Mouse (Mus musculus): ENCODE data around the gene Fam216a. TPM values are rescaled to one million over a fixed set of nuclear protein-coding genes. Genes with fewer than 3 reads are reported as not detected.

Gene Fam216a
- polyA plus RNA-seq, 1 experiment from 2014 or later = 61.2 TPM

GRCm38 (mm10) chr5:122405537-122405936 is 33.4 kb upstream of the Fam216a start:
- no peak overlapping the region for H3K9ac ChIP-seq (ENCODE audit: low read length)
- H3K9me3 ChIP-seq (ENCODE audit: control insufficient read depth, low read length) = peaks cover 3% of the 10 kb centered on the region; the same call in 1 of the 2 replicates
- ATAC-seq (replicated peaks; ENCODE audit: low FRiP score, low TSS enrichment, low read depth) = no peak
- DNase-seq (ENCODE audit: low spot score) = no peak
- no peaks in the 10 kb centered on the region for H3K4me1 ChIP-seq (replicated peaks; ENCODE audit: control insufficient read depth, insufficient read depth, low read length)
- no peak overlapping the region for H3K4me2 ChIP-seq (ENCODE audit: low read length)
- H3K27me3 ChIP-seq (replicated peaks; ENCODE audit: control insufficient read depth, insufficient read depth, low read length) = no peaks in the 10 kb centered on the region
- H3K4me3 ChIP-seq (ENCODE audit: low read depth, low read length) = no peak overlapping the region
- peaks cover 64% of the 10 kb centered on the region for H3K36me3 ChIP-seq (ENCODE audit: control insufficient read depth, insufficient read depth, low read length)
- no peak overlapping the region for H3K27ac ChIP-seq (ENCODE audit: low read depth)
- 93% methylated on average over 10 of the region's 10 CpGs for WGBS

- Histone ChIP-seq H3K4me3 (ENCODE audit: low read depth, low read length) (no peak overlapping the region), H3K4me1 (replicated peaks; ENCODE audit: control insufficient read depth, insufficient read depth, low read length) (no peaks in the 10 kb centered on the region), H3K4me2 (ENCODE audit: low read length) (no peak overlapping the region), H3K36me3 (ENCODE audit: control insufficient read depth, insufficient read depth, low read length) (peaks cover 84% of the 10 kb centered on the region), H3K9me3 (ENCODE audit: control insufficient read depth, low read length) (peaks cover 3% of the 10 kb centered on the region; the same call in 1 of the 2 replicates), H3K27ac (ENCODE audit: low read depth) (no peak overlapping the region), H3K27me3 (replicated peaks; ENCODE audit: control insufficient read depth, insufficient read depth, low read length) (no peaks in the 10 kb centered on the region), H3K9ac (ENCODE audit: low read length) (no peak overlapping the region)
- 95% methylated on average over 12 of the region's 12 CpGs for WGBS
- DNase-seq (ENCODE audit: low spot score) = no peak
- ATAC-seq (replicated peaks; ENCODE audit: low FRiP score, low TSS enrichment, low read depth) = no peak
Observed at GRCm38 (mm10) chr5:122403362-122403761, 31.2 kb upstream of the Fam216a start.

GRCm38 (mm10) chr5:122402772-122403171 is 30.6 kb upstream of the Fam216a start:
- no peak for ATAC-seq (replicated peaks; ENCODE audit: low FRiP score, low TSS enrichment, low read depth)

GRCm38 (mm10) chr5:122402160-122402559 is 30.0 kb upstream of the Fam216a start:
- WGBS = 62% methylated on average over 13 of the region's 13 CpGs
- H3K27ac ChIP-seq (ENCODE audit: low read depth) = no peak overlapping the region

More at GRCm38 (mm10) chr5:122402772-122403171, 30.6 kb upstream of the Fam216a start:
- H3K36me3 ChIP-seq (ENCODE audit: control insufficient read depth, insufficient read depth, low read length) = peaks cover 88% of the 10 kb centered on the region
- no peak overlapping the region for H3K9ac ChIP-seq (ENCODE audit: low read length)
- no peaks in the 10 kb centered on the region for H3K4me1 ChIP-seq (replicated peaks; ENCODE audit: control insufficient read depth, insufficient read depth, low read length)
- H3K4me3 ChIP-seq (ENCODE audit: low read depth, low read length) = no peak overlapping the region
- peaks cover 3% of the 10 kb centered on the region; the same call in 1 of the 2 replicates for H3K9me3 ChIP-seq (ENCODE audit: control insufficient read depth, low read length)
- no peak overlapping the region for H3K4me2 ChIP-seq (ENCODE audit: low read length)
- no peak for DNase-seq (ENCODE audit: low spot score)
- WGBS = 88% methylated on average over 5 of the region's 5 CpGs
- H3K27me3 ChIP-seq (replicated peaks; ENCODE audit: control insufficient read depth, insufficient read depth, low read length) = no peaks in the 10 kb centered on the region
- H3K27ac ChIP-seq (ENCODE audit: low read depth) = no peak overlapping the region

GRCm38 (mm10) chr5:122401303-122401640 is 29.1 kb upstream of the Fam216a start:
- no peaks in the 10 kb centered on the region for H3K9me3 ChIP-seq (ENCODE audit: control insufficient read depth, low read length)
- ATAC-seq (replicated peaks; ENCODE audit: low FRiP score, low TSS enrichment, low read depth) = no peak; the same call in 1 of the 2 replicates
- no peaks in the 10 kb centered on the region for H3K4me1 ChIP-seq (replicated peaks; ENCODE audit: control insufficient read depth, insufficient read depth, low read length)
- no peak overlapping the region for H3K4me3 ChIP-seq (ENCODE audit: low read depth, low read length)
- DNase-seq (ENCODE audit: low spot score) = peak; percentile 86
- WGBS = 27% methylated on average over 8 of the region's 8 CpGs
- H3K9ac ChIP-seq (ENCODE audit: low read length) = no peak overlapping the region
- H3K27me3 ChIP-seq (replicated peaks; ENCODE audit: control insufficient read depth, insufficient read depth, low read length) = no peaks in the 10 kb centered on the region
- no peak overlapping the region for H3K27ac ChIP-seq (ENCODE audit: low read depth)
- H3K36me3 ChIP-seq (ENCODE audit: control insufficient read depth, insufficient read depth, low read length) = peaks cover 85% of the 10 kb centered on the region
- H3K4me2 ChIP-seq (ENCODE audit: low read length) = no peak overlapping the region

More at GRCm38 (mm10) chr5:122402160-122402559, 30.0 kb upstream of the Fam216a start:
- ATAC-seq (replicated peaks; ENCODE audit: low FRiP score, low TSS enrichment, low read depth) (no peak), DNase-seq (ENCODE audit: low spot score) (no peak)
- Histone ChIP-seq H3K4me1 (replicated peaks; ENCODE audit: control insufficient read depth, insufficient read depth, low read length) (no peaks in the 10 kb centered on the region), H3K27me3 (replicated peaks; ENCODE audit: control insufficient read depth, insufficient read depth, low read length) (no peaks in the 10 kb centered on the region), H3K9me3 (ENCODE audit: control insufficient read depth, low read length) (peaks cover 3% of the 10 kb centered on the region; the same call in 1 of the 2 replicates), H3K9ac (ENCODE audit: low read length) (no peak overlapping the region), H3K4me2 (ENCODE audit: low read length) (no peak overlapping the region), H3K4me3 (ENCODE audit: low read depth, low read length) (no peak overlapping the region), H3K36me3 (ENCODE audit: control insufficient read depth, insufficient read depth, low read length) (peaks cover 90% of the 10 kb centered on the region)

GRCm38 (mm10) chr5:122400628-122401302 is 28.6 kb upstream of the Fam216a start:
- Histone ChIP-seq H3K9me3 (ENCODE audit: control insufficient read depth, low read length) (no peaks in the 10 kb centered on the region), H3K4me1 (replicated peaks; ENCODE audit: control insufficient read depth, insufficient read depth, low read length) (no peaks in the 10 kb centered on the region), H3K4me2 (ENCODE audit: low read length) (no peak overlapping the region), H3K36me3 (ENCODE audit: control insufficient read depth, insufficient read depth, low read length) (peaks cover 80% of the 10 kb centered on the region), H3K9ac (ENCODE audit: low read length) (no peak overlapping the region), H3K27me3 (replicated peaks; ENCODE audit: control insufficient read depth, insufficient read depth, low read length) (no peaks in the 10 kb centered on the region), H3K27ac (ENCODE audit: low read depth) (no peak overlapping the region), H3K4me3 (ENCODE audit: low read depth, low read length) (no peak overlapping the region)
- WGBS = 64% methylated on average over 18 of the region's 18 CpGs
- ATAC-seq (replicated peaks; ENCODE audit: low FRiP score, low TSS enrichment, low read depth) = no peak; the same call in 1 of the 2 replicates
- no peak for DNase-seq (ENCODE audit: low spot score)

GRCm38 (mm10) chr5:122399871-122400270 is 27.7 kb upstream of the Fam216a start:
- 78% methylated on average over 8 of the region's 8 CpGs for WGBS
- H3K9ac ChIP-seq (ENCODE audit: low read length) = no peak overlapping the region
- H3K27me3 ChIP-seq (replicated peaks; ENCODE audit: control insufficient read depth, insufficient read depth, low read length) = no peaks in the 10 kb centered on the region
- H3K4me1 ChIP-seq (replicated peaks; ENCODE audit: control insufficient read depth, insufficient read depth, low read length) = no peaks in the 10 kb centered on the region
- H3K9me3 ChIP-seq (ENCODE audit: control insufficient read depth, low read length) = no peaks in the 10 kb centered on the region
- ATAC-seq (replicated peaks; ENCODE audit: low FRiP score, low TSS enrichment, low read depth) = no peak
- H3K4me2 ChIP-seq (ENCODE audit: low read length) = no peak overlapping the region
- no peak overlapping the region for H3K27ac ChIP-seq (ENCODE audit: low read depth)
- H3K4me3 ChIP-seq (ENCODE audit: low read depth, low read length) = no peak overlapping the region
- DNase-seq (ENCODE audit: low spot score) = no peak
- H3K36me3 ChIP-seq (ENCODE audit: control insufficient read depth, insufficient read depth, low read length) = peaks cover 71% of the 10 kb centered on the region

- ATAC-seq (replicated peaks; ENCODE audit: low FRiP score, low TSS enrichment, low read depth) (no peak), DNase-seq (ENCODE audit: low spot score) (no peak)
- Histone ChIP-seq H3K27ac (ENCODE audit: low read depth) (no peak overlapping the region), H3K4me3 (ENCODE audit: low read depth, low read length) (no peak overlapping the region), H3K4me2 (ENCODE audit: low read length) (no peak overlapping the region), H3K36me3 (ENCODE audit: control insufficient read depth, insufficient read depth, low read length) (peaks cover 47% of the 10 kb centered on the region), H3K9me3 (ENCODE audit: control insufficient read depth, low read length) (no peaks in the 10 kb centered on the region), H3K4me1 (replicated peaks; ENCODE audit: control insufficient read depth, insufficient read depth, low read length) (peaks cover 3% of the 10 kb centered on the region), H3K27me3 (replicated peaks; ENCODE audit: control insufficient read depth, insufficient read depth, low read length) (no peaks in the 10 kb centered on the region), H3K9ac (ENCODE audit: low read length) (no peak overlapping the region)
- 90% methylated on average over 8 of the region's 8 CpGs for WGBS
Observed at GRCm38 (mm10) chr5:122397495-122397894, 25.3 kb upstream of the Fam216a start.

GRCm38 (mm10) chr5:122396791-122397190 is 24.6 kb upstream of the Fam216a start:
- H3K4me3 ChIP-seq (ENCODE audit: low read depth, low read length) = no peak overlapping the region
- peaks cover 5% of the 10 kb centered on the region for H3K4me1 ChIP-seq (replicated peaks; ENCODE audit: control insufficient read depth, insufficient read depth, low read length)
- H3K27me3 ChIP-seq (replicated peaks; ENCODE audit: control insufficient read depth, insufficient read depth, low read length) = no peaks in the 10 kb centered on the region
- ATAC-seq (replicated peaks; ENCODE audit: low FRiP score, low TSS enrichment, low read depth) (no peak), DNase-seq (ENCODE audit: low spot score) (no peak)
- peaks cover 40% of the 10 kb centered on the region for H3K36me3 ChIP-seq (ENCODE audit: control insufficient read depth, insufficient read depth, low read length)
- H3K27ac ChIP-seq (ENCODE audit: low read depth) = no peak overlapping the region
- H3K9me3 ChIP-seq (ENCODE audit: control insufficient read depth, low read length) = no peaks in the 10 kb centered on the region
- H3K9ac ChIP-seq (ENCODE audit: low read length) = no peak overlapping the region
- H3K4me2 ChIP-seq (ENCODE audit: low read length) = no peak overlapping the region
- WGBS = 81% methylated on average over 10 of the region's 10 CpGs

All from intestine, embryonic 14.5 days (tissue).